Mouse (Mus musculus) heart, adult 18-20 months (tissue): ENCODE measurements around the gene Mvk. TPM values are rescaled to one million over a fixed set of nuclear protein-coding genes. Genes with fewer than 3 reads are reported as not detected.

Source experiments
- DNase-seq, 2 experiments: peaks; one replicate each; pipeline ENCODE4 v3.0.0; 2021 to 2022; ENCODE audit warnings: mixed read lengths in 1 of 2
- total RNA-seq, 2 experiments: library from RNA; stranded (reverse); gene quantifications; 2 replicates each; pipeline ENCODE4 v1.2.3; 2021

The Mvk gene
- total RNA-seq, 2 experiments from 2014 or later, result 9.2 TPM

DNA sequence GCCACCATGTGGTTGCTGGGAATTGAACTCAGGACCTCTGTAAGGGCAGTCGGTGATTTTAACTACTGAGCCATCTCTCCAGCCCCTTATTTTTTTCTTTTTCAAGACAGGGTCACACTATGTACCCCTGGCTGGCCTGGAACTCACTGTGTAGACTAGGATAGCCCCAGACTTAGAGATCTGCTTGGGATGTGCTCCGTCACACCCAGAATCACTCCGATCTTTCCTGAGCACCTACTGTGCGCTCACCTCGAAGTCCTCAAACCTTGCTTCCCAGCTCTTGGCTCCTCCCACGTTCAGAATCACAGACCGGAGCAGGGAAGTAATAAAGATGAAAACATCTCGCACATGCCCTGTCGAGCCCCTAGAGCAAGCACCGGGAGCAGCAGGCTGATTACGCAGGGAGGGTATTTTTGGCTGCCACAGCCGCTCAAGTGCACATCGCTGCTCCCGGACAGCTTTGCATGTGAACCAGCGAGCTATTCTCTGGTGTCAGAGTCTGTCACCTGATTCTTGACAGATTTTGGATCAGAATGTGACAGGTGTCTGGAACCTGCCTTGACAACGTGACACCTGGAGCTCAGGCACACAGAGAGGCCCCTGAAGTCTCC, 13.0 kb downstream of the Mvk start:
- DNase-seq, result no peak

- peak; percentile 70 to 87 for DNase-seq
Measured at GRCm38 (mm10) chr5:114461238-114461637, 17.2 kb downstream of the Mvk start.

- DNase-seq, result peak; percentile 73 to 74
Measured at GRCm38 (mm10) chr5:114462067-114463040, 18.3 kb downstream of the Mvk start.

DNA sequence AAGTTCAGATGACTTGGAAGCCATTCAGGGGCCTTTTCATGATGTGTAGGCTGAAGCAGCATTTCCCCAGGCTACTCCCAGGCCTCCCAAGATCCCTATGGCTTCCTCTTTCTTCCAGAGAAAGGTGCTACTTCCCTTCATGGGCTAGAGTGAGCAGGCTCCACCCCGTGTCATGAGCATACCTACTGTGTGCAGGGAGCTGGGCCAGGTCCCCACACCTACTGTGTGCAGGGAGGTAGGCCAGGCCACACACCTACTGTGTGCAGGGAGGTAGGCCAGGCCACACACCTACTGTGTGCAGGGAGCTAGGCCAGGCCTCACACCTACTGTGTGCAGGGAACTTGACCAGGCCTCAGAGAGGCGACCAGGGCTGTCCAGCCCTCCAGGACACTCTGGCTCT, 20.5 kb downstream of the Mvk start:
- no peak for DNase-seq

DNA sequence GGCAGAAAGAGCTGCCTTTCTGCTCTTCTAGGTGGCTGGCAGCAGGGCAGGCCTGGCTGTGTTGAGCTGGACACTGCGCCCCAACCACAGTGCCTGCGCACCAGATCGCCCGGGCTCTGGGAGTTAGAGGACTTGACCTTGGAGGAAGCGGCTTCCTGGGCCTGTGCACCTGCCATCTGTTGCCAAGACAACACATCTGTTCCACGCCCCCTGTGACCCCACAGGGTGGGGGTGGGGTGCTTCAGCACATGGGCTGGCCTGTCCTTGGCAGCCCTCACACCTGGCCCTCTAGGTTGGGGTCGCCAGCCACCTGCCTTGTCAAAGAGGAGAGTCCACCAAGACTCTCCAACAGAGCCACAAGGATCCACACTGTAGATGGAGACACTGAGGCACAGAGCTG, 21.6 kb downstream of the Mvk start:
- no peak for DNase-seq

DNA sequence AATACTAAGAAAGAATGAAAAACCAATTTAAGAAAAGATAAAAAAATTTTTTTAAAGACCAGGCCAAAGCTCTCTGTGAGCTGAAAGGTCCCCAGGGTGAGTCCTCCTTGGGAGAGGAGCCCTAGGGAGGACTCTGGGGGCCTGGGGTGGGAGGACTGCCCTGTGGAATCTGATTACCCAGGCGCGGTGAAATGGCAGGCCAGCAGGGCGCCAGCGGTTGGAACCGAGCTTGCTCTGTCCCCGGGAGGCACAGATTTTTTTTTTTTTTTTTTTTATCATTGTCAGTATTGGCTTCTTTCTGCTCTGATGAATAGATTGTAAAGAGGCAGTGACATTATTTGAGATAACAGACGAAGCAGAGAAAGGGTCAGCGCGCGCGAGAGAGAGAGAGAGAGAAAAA, 22.9 kb downstream of the Mvk start:
- DNase-seq, result no peak

GRCm38 (mm10) chr5:114467430-114467829, 23.4 kb downstream of the Mvk start:
- peak; percentile 56 to 72 for DNase-seq

DNA sequence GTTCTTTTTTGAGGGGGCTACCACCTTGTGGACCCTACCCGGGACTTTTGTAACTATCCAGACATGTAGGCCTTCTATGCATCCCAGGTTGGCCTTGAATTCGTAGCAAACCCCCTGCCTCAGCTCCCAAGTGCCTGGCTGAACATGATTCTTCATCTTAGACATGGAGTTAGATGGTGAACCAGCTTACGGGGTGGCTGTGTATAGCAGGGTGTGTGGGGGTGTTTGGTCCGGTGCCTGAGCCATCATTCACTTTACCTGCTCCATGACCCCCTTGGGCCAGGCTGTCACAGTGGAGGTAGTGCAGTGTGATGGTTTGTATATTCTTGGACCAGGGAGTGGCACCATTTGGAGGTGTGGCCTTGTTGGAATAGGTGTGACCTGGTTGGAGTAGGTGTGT, 23.9 kb downstream of the Mvk start:
- DNase-seq, result no peak

DNA sequence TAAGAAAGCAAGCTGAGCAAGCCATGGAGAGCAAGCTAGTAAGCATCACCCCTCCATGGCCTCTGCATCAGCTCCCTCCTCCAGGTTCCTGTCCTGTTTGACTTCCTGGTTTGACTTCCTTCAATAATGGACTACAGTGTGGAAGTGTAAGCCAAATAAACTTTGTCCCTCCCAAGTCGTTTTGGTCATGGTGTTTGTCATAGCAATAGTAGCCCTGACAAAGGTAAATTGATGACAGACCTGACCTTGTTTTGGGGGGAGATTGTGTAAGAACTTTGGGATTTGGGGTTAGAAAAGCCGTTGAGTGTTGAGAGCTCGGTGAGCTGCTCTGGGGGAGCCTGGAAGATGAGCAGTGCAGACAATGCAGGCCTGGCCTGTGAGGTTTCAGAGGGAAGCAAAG, 26.3 kb downstream of the Mvk start:
- DNase-seq, result no peak

GRCm38 (mm10) chr5:114474741-114475491, 30.8 kb downstream of the Mvk start:
- DNase-seq, result no peak

DNA sequence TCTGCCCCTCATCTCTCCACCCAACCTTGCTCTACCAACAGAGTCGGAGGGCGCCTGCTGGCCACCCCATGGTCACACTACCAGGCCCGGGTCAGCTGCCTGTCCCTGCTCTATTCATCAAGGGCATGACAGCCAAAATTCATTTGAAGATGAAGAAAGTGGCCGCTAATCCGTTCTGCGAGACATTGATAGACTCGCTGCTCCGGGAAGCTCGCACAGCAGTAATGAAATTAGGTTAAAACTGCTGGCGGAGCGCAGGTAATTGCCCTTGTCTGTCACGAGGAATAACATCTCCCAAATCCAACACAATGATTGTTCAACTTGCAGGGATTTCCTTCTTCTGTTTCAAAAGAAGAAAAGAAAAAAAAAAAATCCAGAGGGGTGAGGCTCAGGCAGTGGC, 34.2 kb downstream of the Mvk start:
- no peak for DNase-seq

- no peak for DNase-seq
Measured at GRCm38 (mm10) chr5:114482587-114483011, 38.5 kb downstream of the Mvk start.

DNA sequence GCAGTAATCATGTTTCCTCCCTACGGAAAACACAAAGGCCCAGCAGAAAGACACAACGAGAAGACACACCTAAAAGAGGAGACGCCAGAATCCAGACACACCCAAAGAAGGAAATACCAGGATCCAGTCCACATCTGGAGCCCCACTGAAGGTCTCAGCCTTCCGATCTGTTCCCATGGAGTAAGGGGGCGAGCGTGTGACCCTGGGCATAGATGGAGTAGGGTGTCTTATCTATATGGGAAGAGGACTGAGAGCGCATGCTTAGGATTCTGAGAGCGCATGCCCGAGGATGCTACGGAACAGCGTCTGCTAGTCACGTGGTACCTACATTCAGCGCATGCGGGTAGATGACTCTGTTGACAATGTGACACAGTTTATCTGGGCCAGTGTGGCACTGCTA, 41.6 kb downstream of the Mvk start:
- DNase-seq, result peak in 1 of 2 experiments; percentile 15

DNA sequence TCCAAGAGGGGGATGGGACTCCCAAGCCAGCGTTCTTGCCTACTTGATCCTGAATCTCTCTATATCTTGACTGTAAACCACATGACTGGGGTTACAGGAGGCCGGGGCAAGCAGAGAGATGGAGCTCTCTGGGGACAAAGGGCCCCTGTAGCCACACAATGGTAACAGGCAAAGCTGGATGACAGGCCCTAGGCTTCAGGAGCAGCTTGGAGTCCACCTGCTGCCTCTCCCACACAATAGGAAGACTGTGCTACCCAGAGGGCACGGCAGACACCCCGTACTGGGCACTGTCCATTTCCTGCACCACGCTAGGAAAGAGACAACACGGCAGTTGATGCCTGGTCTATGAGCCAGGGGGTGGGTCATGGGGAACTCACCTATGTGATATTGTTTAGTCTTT, 45.5 kb downstream of the Mvk start:
- DNase-seq, result no peak

- no peak for DNase-seq
Measured at GRCm38 (mm10) chr5:114490241-114490640, 46.2 kb downstream of the Mvk start.

DNA sequence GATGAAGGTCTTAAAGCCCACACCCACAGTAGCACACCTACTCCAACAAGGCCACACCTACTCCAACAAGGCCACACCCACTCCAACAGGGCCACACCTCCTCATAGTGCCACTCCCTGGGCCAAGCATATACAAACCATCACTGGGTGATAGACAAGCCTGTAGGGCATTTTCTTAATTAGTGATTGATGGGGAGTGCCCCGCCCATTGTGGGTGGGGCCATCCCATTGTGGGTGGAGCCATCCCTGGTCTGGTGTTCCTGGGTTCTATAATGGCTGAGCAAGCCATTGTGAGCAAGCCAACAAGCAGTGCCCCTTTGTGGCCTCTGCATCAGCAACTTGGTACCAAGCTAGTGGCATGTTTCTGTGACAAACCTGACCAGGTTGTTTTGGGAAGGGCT, 50.7 kb downstream of the Mvk start:
- no peak for DNase-seq

GRCm38 (mm10) chr5:114501252-114501651, 57.2 kb downstream of the Mvk start:
- DNase-seq, result no peak

DNA sequence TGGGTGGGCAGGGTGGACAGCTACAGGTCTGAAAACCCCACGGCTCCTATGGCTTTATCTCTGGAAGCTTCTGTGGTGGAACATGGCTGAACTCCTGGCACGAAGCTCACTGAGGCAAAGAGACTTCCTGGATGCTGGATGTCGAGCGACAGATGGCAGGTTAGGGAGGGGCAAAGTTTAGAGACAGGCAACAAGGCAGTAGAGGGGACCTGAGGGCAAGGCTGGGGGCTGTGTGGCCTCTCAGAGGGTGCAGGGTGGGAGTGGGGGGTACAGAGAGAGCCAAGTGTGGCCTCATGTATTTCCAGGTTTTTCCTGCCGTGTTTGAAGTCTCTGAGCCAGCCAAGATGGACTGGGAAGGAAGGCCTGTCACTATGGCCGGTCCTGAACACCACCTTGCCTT, 60.8 kb downstream of the Mvk start:
- no peak for DNase-seq

GRCm38 (mm10) chr5:114505260-114506085, 61.4 kb downstream of the Mvk start:
- DNase-seq, result no peak

GRCm38 (mm10) chr5:114507394-114507793, 63.3 kb downstream of the Mvk start:
- peak; percentile 43 to 47 for DNase-seq

DNA sequence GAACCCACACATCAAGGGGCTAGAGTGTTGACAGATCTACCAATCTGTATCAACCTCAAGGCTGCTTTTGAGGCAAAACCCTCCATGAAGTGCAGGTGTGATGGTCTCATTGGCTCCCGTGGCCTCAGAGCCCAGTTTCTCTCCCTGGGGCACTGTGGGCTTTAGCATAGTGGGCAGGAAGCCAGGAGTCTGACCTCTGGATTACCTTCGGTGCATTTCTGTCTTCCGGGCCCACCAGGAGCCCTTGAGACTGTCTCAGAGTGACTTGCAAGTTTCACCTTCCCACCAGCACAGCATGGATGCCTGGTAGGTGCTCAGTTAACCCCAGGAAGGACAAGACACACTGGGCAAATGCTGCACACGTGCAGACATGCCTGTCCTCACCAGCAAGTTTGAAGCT, 63.9 kb downstream of the Mvk start:
- DNase-seq, result no peak

DNA sequence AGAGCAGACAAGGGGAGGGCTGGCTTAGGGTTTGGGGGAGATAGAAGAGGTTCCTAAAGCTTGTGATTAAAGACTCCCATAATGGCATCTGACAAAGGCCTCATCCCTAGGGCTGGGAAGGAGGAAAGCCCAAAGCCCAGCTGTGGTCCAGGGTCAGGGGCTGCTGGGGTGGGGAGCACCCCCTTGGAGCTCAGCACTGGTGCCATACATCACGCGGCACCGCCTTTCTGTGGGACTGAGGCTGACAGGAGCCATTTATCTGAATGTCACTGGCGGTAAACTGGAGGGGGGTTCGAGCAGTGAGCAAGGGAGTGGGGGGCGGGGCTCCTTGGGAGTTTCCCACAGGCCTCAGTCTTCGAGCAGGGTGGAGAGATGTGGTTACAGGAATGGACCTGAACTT, 65.4 kb downstream of the Mvk start:
- DNase-seq, result no peak
